Mouse (Mus musculus): ENCODE data around the gene Tmem203. TPM values are rescaled to one million over a fixed set of nuclear protein-coding genes. Genes with fewer than 3 reads are reported as not detected.

The Tmem203 gene
- polyA plus RNA-seq, 1 experiment from 2014 or later = 5.9 TPM

GRCm38 (mm10) chr2:25226864-25227263 lies 28.4 kb upstream of the Tmem203 start:
- Histone ChIP-seq H3K79me2 (ENCODE audit: inconsistent target) (peaks cover 13% of the 10 kb centered on the region), H3K27ac (no peak overlapping the region), H3K4me3 (ENCODE audit: inconsistent target) (no peak overlapping the region), H3K36me3 (ENCODE audit: inconsistent target) (no peaks in the 10 kb centered on the region)
- 87% methylated on average over 5 of the region's 5 CpGs for WGBS (ENCODE audit: missing documents)

- Histone ChIP-seq H3K36me3 (ENCODE audit: inconsistent target) (no peaks in the 10 kb centered on the region), H3K79me2 (ENCODE audit: inconsistent target) (peaks cover 13% of the 10 kb centered on the region), H3K27ac (no peak overlapping the region), H3K4me3 (ENCODE audit: inconsistent target) (no peak overlapping the region)
- WGBS (ENCODE audit: missing documents) = 98% methylated on average over 4 of the region's 4 CpGs
Observed at GRCm38 (mm10) chr2:25227406-25227805, 27.8 kb upstream of the Tmem203 start.

GRCm38 (mm10) chr2:25228431-25228889 lies 26.8 kb upstream of the Tmem203 start:
- 1% methylated on average over 7 of the region's 7 CpGs for WGBS (ENCODE audit: missing documents)
- H3K27ac ChIP-seq = peak overlapping the region; percentile 46; the same call in 1 of the 2 replicates
- peaks cover 6% of the 10 kb centered on the region for H3K79me2 ChIP-seq (ENCODE audit: inconsistent target)
- H3K4me3 ChIP-seq (ENCODE audit: inconsistent target) = peak overlapping the region; percentile 22
- H3K36me3 ChIP-seq (ENCODE audit: inconsistent target) = no peaks in the 10 kb centered on the region

GRCm38 (mm10) chr2:25228995-25229530 lies 26.2 kb upstream of the Tmem203 start:
- 94% methylated on average over 6 of the region's 6 CpGs for WGBS (ENCODE audit: missing documents)
- H3K4me3 ChIP-seq (ENCODE audit: inconsistent target) = no peak overlapping the region

GRCm38 (mm10) chr2:25229582-25229981 lies 25.7 kb upstream of the Tmem203 start:
- Histone ChIP-seq H3K4me3 (ENCODE audit: inconsistent target) (no peak overlapping the region), H3K36me3 (ENCODE audit: inconsistent target) (no peaks in the 10 kb centered on the region), H3K79me2 (ENCODE audit: inconsistent target) (no peaks in the 10 kb centered on the region), H3K27ac (no peak overlapping the region)
- 95% methylated on average over 5 of the region's 5 CpGs for WGBS (ENCODE audit: missing documents)

More at GRCm38 (mm10) chr2:25228995-25229530, 26.2 kb upstream of the Tmem203 start:
- no peak overlapping the region for H3K27ac ChIP-seq
- H3K36me3 ChIP-seq (ENCODE audit: inconsistent target) = no peaks in the 10 kb centered on the region
- peaks cover under 1% of the 10 kb centered on the region; the same call in 1 of the 2 replicates for H3K79me2 ChIP-seq (ENCODE audit: inconsistent target)

GRCm38 (mm10) chr2:25230581-25230980 lies 24.7 kb upstream of the Tmem203 start:
- Histone ChIP-seq H3K79me2 (ENCODE audit: inconsistent target) (no peaks in the 10 kb centered on the region), H3K27ac (no peak overlapping the region), H3K36me3 (ENCODE audit: inconsistent target) (no peaks in the 10 kb centered on the region), H3K4me3 (ENCODE audit: inconsistent target) (no peak overlapping the region)
- 100% methylated on average over 7 of the region's 7 CpGs for WGBS (ENCODE audit: missing documents)

- no peaks in the 10 kb centered on the region for H3K79me2 ChIP-seq (ENCODE audit: inconsistent target)
- no peak overlapping the region for H3K27ac ChIP-seq
- no peak overlapping the region for H3K4me3 ChIP-seq (ENCODE audit: inconsistent target)
- no peaks in the 10 kb centered on the region for H3K36me3 ChIP-seq (ENCODE audit: inconsistent target)
- 91% methylated on average over 12 of the region's 12 CpGs for WGBS (ENCODE audit: missing documents)
Observed at GRCm38 (mm10) chr2:25231038-25231437, 24.2 kb upstream of the Tmem203 start.

GRCm38 (mm10) chr2:25233421-25233820 lies 21.8 kb upstream of the Tmem203 start:
- Histone ChIP-seq H3K27ac (no peak overlapping the region), H3K36me3 (ENCODE audit: inconsistent target) (no peaks in the 10 kb centered on the region), H3K4me3 (ENCODE audit: inconsistent target) (no peak overlapping the region), H3K79me2 (ENCODE audit: inconsistent target) (no peaks in the 10 kb centered on the region)
- 22% methylated on average over 4 of the region's 4 CpGs for WGBS (ENCODE audit: missing documents)

GRCm38 (mm10) chr2:25234050-25234449 lies 21.2 kb upstream of the Tmem203 start, which contains the start of gene Slc34a3:
Gene Slc34a3, minus strand, starts transcription at chr2:25234364.
- Histone ChIP-seq H3K36me3 (ENCODE audit: inconsistent target) (no peaks in the 10 kb centered on the region), H3K4me3 (ENCODE audit: inconsistent target) (no peak within 1 kb of the TSS), H3K79me2 (ENCODE audit: inconsistent target) (no peaks in the 10 kb centered on the region), H3K27ac (no peak within 1 kb of the TSS)
- WGBS (ENCODE audit: missing documents) = 61% methylated on average over 3 of the region's 3 CpGs

- Histone ChIP-seq H3K79me2 (ENCODE audit: inconsistent target) (no peaks in the 10 kb centered on the region), H3K36me3 (ENCODE audit: inconsistent target) (no peaks in the 10 kb centered on the region), H3K27ac (no peak overlapping the region), H3K4me3 (ENCODE audit: inconsistent target) (no peak overlapping the region)
- 91% methylated on average over 5 of the region's 5 CpGs for WGBS (ENCODE audit: missing documents)
Observed at GRCm38 (mm10) chr2:25234551-25235220, 20.6 kb upstream of the Tmem203 start.

- H3K36me3 ChIP-seq (ENCODE audit: inconsistent target) = no peaks in the 10 kb centered on the region
- WGBS (ENCODE audit: missing documents) = 87% methylated on average over 8 of the region's 8 CpGs
- no peak within 1 kb of the TSS for H3K27ac ChIP-seq
- H3K79me2 ChIP-seq (ENCODE audit: inconsistent target) = no peaks in the 10 kb centered on the region
- H3K4me3 ChIP-seq (ENCODE audit: inconsistent target) = no peak within 1 kb of the TSS
Observed at GRCm38 (mm10) chr2:25236614-25237013, 18.6 kb upstream of the Tmem203 start, which contains the start of gene Rnf224. Gene Rnf224, minus strand, starts transcription at chr2:25236787.

GRCm38 (mm10) chr2:25237522-25237921 lies 17.7 kb upstream of the Tmem203 start:
- Histone ChIP-seq H3K36me3 (ENCODE audit: inconsistent target) (no peaks in the 10 kb centered on the region), H3K79me2 (ENCODE audit: inconsistent target) (no peaks in the 10 kb centered on the region), H3K27ac (no peak overlapping the region), H3K4me3 (ENCODE audit: inconsistent target) (no peak overlapping the region)
- 86% methylated on average over 4 of the region's 4 CpGs for WGBS (ENCODE audit: missing documents)

GRCm38 (mm10) chr2:25238106-25238505 lies 17.1 kb upstream of the Tmem203 start:
- Histone ChIP-seq H3K27ac (no peak overlapping the region), H3K4me3 (ENCODE audit: inconsistent target) (no peak overlapping the region), H3K36me3 (ENCODE audit: inconsistent target) (no peaks in the 10 kb centered on the region), H3K79me2 (ENCODE audit: inconsistent target) (no peaks in the 10 kb centered on the region)

GRCm38 (mm10) chr2:25239766-25240165 lies 15.5 kb upstream of the Tmem203 start:
- no peak overlapping the region for H3K4me3 ChIP-seq (ENCODE audit: inconsistent target)
- 79% methylated on average over 3 of the region's 3 CpGs for WGBS (ENCODE audit: missing documents)
- H3K79me2 ChIP-seq (ENCODE audit: inconsistent target) = no peaks in the 10 kb centered on the region
- H3K27ac ChIP-seq = no peak overlapping the region
- no peaks in the 10 kb centered on the region for H3K36me3 ChIP-seq (ENCODE audit: inconsistent target)

GRCm38 (mm10) chr2:25240310-25240709 lies 14.9 kb upstream of the Tmem203 start:
- 64% methylated on average over 8 of the region's 8 CpGs for WGBS (ENCODE audit: missing documents)
- peak overlapping the region; percentile 15; the same call in 1 of the 2 replicates for H3K4me3 ChIP-seq (ENCODE audit: inconsistent target)

More at GRCm38 (mm10) chr2:25240310-25240709, 14.9 kb upstream of the Tmem203 start:
- Histone ChIP-seq H3K79me2 (ENCODE audit: inconsistent target) (no peaks in the 10 kb centered on the region), H3K36me3 (ENCODE audit: inconsistent target) (no peaks in the 10 kb centered on the region), H3K27ac (no peak overlapping the region)

Data from macrophage (primary cell).